Mouse (Mus musculus): Measurements from ENCODE around the gene Slc26a9.
"Not testable (repeated sequence)": the region's sequence is repeated elsewhere in the genome, so short reads cannot be mapped to it uniquely, and the experiment has no call there.

The Slc26a9 gene

DNA sequence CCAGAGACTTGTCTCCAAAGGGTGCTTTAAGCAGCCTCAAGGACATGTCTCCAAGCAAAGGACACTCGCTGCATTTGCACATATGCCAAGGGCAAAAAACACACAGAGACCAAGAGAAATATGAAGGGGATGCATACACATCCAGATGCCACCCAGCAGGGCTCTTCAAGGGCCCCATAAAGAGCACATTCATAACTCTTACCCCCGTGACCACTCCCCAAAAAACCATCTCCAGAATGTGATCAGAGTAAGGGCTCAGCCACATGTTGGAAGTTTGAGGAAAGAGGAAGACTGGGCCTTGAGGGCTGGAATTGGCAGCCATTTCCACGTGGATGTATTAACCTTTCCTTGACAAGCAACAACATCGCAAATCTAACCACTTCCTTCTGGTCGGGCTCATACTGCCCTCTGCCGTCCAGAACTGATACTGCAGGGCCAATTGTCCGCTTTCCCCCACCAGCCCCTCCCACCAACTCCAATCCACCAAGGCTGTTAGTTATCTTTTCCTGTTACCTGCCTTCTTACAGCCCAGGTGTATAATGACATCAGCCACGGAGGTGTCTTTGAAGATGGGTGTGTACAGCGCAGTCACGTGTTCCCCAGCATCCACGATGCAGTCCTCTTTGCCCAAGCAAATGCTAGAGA lies 21.7 kb downstream of the Slc26a9 start:
- CTCF ChIA-PET = no interaction called here

DNA sequence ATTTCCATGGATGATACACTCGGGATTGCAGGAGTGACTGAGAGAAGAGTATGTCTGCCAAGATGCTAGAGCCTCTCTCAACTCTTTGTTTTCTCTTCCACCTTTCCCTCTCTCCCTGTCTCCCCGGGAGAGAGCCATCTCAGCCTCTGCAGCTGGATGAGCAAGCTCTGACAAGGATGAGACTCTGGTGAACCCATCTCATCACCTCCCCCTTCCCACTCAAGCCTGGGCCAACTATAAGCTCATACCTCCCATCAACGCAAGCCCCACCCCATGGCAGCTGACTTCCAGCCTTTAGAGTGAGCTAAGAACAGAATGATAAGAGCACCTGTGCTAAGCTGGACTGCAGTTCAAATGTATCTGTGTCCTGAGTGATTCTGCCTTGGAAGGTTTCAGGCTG lies 25.5 kb downstream of the Slc26a9 start:
- CTCF ChIA-PET = interaction anchor here (0.5 kb wide), 1 partner anchor 142 kb away, joined by 11 read pairs; no protein-coding TSS in a partner anchor

DNA sequence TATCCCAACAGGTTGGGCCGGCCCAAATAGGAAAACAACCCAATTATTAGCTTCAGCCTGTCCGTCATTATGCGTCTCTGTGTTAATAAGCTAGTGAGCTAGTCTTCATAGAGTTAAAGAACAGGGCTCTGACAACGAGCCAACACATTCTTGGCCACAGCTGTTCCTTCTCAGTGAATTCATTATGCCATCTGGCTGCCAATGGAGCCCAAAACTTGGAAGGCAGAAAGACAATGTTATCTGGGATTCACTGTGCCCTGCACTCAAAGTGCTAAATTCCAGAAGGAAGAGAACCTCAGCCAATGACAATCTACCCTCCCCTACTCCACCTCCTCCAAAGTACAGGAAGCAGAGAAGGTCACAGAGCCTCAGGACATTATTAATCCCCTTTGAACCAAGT lies 26.8 kb downstream of the Slc26a9 start:
- CTCF ChIA-PET = no interaction called here

DNA sequence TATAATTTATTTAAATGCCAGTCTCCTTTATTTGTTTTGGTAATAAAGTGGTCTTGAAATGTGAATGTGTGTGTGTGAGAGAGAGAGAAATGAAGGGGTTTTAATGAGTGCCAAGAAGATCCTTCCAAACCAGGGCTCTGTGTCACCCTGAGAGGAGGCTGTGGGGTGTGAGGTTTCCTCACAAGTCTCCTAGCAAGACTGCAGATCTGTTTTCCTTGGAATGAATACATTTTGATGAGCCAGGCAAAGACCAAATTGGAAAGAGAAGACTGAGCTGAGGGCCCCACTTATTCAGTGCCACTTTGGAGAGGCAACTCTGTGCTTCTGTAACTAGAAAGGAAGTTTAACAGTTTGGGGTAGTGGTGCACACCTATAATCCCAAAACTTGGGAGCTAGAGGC lies 27.6 kb downstream of the Slc26a9 start:
- CTCF ChIA-PET = no interaction called here

DNA sequence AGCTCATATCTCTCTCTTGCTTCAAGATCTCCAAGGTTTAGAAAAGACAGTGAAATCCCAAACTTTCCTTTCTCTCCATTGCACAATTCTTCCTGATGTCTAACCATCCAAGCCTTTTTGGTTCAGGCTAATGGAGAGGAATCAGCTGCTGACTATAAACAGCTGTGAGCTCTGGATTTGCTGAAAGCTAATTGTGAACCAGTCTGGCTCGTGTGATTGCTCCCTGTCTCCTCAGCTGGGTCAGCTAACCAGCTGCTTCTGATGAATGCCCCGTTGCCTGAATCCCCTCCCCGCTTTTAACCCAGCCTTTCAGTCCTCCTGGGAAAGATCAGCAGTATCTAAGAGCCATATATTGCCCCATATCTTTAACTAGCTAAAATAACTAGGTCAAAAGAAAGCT lies 50.8 kb downstream of the Slc26a9 start:
- CTCF ChIA-PET = interaction anchor here (0.5 to 0.7 kb wide), 2 partner anchors 10 to 13 kb away, joined by 3 to 16 read pairs; no protein-coding TSS in a partner anchor

DNA sequence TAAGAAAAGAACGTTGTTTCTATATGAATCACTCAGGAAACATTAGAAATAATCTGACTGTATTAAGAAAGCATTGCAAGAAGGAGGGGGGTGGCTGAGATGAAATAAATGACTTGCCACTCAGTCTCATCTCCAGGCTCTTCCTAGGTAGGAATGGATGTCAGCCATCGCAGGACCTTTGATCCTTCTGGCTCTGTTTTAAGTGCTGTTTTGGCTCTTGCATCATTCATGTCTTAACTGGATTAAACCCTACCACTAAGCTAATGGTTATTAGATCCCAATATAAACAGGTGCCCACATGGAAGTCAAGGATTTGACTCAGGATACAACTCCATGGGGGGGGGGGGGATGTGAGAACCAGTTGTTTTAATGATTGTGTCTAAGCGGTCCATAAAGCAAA lies 51.3 kb downstream of the Slc26a9 start:
- CTCF ChIA-PET = interaction anchor here (0.6 to 0.7 kb wide), 3 partner anchors 11 to 247 kb away, joined by 4 to 16 read pairs (median 5); no protein-coding TSS in a partner anchor

DNA sequence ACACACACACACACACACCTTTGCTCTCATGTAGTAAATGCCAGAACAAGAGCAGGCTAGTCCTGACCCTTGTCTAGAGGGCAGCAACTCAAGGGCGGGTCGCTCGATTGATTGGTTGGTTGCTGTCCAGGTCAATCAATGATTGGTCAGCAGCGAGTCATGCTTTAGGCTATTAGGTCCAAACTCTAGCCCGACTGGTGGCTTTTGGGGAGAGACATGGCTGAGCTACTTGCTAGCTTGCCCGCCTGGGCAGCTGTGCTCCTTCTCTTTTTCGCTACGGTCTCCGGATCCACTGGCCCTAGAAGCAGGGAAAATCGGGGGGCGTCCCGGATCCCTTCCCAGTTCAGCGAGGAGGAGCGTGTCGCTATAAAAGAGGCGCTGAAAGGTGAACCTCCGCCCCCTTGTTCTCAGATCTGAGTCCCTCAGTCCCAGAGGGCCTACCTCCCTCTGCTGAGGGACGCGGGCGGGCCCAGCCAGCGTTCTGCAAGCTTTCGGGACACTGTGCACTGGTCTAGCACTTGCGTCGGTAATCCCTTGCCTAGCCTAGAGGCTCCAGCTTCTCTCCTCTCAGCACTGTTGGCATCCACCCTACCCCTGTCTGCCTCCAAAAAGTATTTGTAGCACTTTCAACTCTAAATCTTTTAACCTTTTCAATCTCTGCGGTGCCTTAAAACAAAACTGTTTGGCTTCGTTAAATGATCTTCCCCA lies 53.5 kb downstream of the Slc26a9 start, which contains the start of gene Pm20d1:
Gene Pm20d1 (plus strand): TSS at position 180 of the 708 bp plus-strand sequence.
- CTCF ChIA-PET = interaction anchor here (0.7 kb wide), 1 partner anchor 124 kb away, joined by 4 read pairs; no protein-coding TSS in a partner anchor

DNA sequence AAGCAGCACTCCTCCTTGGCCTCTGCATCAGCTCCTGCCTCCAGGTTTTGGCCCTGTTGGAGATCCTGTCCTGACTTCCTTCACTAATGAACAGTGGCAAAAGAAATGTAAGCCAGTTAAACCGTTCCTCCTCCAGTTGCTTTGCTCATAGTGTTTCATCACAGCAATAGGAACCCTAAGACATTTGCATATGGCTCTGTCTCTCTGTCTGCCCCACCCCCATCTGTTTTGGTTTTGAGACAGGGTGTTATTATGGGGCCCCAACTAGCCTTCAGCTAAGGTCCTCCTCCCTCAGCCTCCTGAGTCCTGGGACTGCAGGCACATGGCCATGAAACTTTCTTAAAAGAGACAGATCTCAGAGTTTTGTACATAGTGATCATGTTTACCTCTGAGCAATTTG lies 56.2 kb downstream of the Slc26a9 start:
- CTCF ChIA-PET = no interaction called here

DNA sequence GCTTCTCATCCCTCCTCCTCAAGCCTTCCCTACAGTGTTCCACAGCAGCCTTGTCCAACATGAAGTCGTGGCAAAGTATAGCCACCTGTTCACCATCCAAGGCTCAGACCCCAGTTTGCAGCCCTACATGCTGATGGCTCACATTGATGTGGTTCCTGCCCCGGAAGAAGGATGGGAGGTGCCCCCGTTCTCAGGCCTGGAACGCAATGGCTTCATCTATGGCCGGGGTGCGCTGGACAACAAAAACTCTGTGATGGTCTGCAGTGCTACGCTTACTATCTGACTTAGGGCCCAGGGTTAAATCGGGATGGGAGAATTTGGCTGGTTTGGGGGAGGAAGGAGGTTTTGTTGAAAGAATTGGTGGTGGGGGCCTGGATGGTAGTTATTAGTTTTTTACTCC lies 57.2 kb downstream of the Slc26a9 start:
- CTCF ChIA-PET = no interaction called here

DNA sequence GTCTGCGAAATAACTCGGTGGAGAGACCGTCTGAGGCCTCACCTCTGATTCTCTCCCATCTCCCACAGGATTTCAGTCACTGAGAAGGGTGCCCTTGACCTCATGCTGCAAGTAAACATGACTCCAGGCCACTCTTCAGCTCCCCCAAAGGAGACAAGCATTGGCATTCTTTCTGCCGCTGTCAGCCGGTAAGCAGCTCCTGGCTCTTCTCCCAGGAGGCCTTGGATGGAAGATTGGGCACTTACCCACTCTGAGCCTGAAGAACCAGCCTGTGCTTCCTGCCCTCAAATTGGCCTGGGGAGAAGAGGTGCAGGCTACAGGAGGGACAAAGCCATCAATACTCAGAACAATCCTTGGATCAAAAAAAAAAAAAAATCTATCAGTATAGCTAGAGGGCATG lies 58.8 kb downstream of the Slc26a9 start:
- CTCF ChIA-PET = no interaction called here

DNA sequence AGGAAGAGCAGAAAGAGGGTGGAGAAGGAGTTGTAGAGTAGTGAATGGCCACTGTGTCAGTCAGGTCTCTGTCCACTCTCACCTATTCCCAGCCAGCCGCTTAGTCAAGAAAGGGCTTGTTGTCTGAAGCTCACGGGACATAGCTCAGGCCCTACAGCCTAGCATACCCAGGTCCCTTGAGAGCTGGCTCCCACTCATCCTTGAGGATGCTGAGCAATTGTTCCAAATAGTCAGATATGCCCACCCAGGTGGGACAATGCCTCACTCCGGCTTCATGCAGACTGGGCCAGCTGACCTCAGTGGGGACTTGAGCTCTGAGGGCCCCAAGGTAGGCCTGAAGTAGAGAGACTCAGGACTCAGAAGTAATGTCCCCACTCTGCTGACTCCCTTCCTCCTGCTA lies 60.3 kb downstream of the Slc26a9 start:
- CTCF ChIA-PET = no interaction called here

DNA sequence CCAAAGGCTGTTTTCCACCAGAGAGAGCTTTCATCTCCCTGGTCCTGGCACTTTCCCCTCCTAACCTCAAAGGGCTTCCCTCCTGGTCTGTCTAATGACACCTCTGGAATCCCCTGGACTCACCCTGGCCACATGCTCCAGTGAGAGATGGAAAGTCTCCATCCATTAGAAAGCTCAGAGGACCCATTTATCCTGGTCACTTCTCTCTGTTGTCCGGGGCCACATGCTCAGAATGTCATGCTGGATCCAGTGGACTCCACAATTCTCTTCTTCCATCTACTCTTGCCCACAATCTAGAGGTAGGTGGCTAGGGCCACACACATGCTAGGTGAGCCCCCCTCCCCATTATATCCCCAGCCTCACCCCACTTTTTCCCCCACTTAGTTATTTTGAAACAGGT lies 65.2 kb downstream of the Slc26a9 start:
- CTCF ChIA-PET = no interaction called here

DNA sequence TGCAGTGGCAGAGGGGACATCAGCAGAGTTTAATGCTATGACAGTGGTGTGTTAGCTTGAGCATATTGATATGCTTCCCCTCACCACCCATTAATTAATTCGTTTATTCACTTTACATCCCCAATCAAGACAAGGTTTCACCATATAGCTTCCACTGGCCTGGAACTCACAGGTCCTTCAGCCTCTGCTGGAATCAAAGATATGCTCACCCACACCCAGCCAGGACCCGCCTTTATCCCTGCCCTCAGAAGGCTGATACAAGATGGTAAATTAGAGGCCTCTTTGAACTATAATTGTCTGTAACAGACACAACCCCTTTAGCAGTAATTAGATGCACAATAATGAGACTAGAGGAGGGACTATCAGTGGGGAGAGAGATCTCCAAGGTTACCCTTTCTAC lies 65.8 kb downstream of the Slc26a9 start:
- CTCF ChIA-PET = no interaction called here

DNA sequence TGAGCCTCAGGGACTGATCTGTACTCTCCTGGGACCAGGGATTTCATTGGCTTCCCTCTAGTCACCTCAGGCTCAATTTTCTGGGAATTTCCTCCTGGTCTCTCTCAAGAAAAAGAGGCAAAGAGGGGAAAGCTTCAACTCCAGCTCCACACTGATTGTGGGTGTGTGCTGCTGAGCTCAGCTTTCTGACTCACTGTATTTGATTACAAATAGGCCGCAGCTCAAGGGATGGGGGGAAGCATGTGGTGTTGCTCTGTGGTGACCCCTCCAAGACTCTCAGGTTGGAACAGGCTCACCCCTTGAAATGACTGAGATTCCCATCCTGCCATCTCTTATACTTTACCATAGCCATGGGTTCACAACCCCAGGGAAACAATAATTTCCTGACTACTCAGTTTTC lies 67.6 kb downstream of the Slc26a9 start:
- CTCF ChIA-PET = interaction anchor here (0.6 kb wide), 1 partner anchor 179 kb away, joined by 3 read pairs; no protein-coding TSS in a partner anchor

DNA sequence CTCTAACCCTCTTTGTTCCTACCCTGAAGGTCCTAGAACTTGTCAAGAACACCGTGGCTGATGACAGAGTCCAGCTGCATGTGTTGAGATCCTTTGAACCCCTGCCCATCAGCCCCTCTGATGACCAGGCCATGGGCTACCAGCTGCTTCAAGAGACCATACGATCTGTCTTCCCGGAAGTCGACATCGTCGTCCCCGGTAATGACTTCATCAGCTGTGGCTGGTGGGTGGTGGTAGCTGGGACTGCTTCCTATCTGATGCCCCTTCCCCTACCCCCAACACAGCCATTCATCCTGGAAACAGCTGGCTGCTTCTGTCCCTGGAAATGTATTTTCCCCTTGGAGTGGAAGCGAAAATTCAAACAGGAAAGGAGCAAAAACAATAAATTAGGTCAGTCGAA lies 68.2 kb downstream of the Slc26a9 start:
- CTCF ChIA-PET = no interaction called here

DNA sequence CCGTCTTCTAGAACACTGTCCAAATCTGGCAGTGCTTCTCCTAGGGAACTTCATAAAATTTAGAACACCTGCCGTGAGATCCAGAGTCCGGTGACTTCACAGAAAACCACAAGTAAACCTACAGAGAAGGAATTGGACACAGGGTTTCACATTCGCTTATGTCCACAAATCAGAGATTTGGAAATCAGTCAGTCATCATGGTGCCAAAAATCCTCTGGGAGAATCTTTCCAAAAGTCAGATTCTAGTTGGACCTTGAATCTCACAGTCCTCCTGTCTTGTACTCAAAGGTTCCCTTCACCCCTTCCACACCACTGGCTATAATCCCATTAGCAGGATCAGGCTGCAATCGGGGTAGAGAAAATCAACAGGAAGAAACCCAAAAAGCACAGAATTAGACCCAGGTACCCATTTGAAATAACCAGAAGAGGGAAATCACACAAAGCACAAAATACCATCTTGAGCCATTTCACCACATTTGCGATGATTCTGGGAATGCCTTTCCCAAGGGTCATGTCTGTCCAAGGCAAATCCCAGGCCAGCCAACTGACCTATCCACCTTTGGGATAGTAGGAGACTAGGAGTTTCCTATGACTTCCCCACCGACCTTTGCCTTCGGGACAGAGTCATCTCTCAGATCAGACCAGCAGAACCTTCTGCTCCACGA lies 68.9 kb downstream of the Slc26a9 start:
- CTCF ChIA-PET = no interaction called here

DNA sequence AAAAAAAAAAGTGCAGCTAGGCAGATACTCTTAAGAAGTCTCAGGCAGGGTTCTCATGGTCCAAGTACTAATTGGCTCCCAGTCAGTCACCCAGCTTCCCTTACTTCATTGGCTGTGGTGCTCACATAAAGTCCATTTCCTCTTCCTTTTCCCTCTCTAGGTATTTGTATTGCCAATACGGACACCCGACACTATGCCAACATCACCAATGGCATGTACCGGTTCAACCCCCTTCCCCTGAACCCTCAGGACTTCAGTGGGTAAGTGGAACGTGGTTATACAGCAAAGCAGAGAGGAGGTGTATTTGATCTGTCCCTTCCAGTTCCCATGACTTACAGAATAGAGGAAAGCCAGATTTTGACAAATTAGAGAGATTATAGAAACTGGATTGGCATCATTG lies 69.9 kb downstream of the Slc26a9 start:
- CTCF ChIA-PET = no interaction called here

DNA sequence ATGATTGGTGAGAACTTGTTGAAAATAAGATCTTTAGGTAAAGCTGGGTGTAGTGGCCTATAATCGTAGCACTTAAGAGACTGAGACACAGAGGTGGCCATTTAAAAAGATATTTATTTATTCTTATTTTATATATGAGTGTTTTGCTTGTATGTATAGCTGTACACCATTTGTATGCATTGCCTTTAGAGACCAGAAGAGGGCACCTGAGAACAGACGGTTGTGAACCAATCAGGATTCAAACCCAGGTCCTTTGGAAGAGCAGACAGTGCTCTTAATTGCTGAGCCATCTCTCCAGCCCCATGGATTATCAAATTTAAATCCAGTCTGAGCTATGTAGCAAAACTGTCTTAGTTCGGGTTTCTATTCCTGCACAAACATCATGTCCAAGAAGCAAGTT lies 70.4 kb downstream of the Slc26a9 start:
- CTCF ChIA-PET = interaction anchor here (0.5 to 0.6 kb wide), 2 partner anchors 105 to 113 kb away, joined by 3 read pairs; no protein-coding TSS in a partner anchor

DNA sequence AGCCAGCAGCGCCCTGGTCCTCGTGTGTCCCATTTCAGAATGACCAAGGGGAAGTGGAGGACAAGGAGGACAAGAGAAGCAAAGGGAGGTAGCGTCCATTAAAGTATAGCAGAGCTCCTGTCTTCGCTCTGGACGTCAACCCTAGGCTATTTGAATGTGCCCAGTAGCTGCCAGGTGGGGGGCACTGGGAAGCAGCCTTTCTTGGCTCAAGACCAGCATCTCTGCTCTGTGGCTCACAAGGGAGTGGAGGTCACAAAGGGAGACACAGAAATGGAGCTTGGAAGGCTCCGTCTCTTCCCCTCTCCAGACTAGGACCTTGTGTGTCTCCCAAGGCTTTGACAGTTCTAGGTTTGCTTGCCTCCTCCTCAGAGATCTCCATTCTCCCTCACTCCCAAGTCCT lies 73.1 kb downstream of the Slc26a9 start:
- CTCF ChIA-PET = no interaction called here

DNA sequence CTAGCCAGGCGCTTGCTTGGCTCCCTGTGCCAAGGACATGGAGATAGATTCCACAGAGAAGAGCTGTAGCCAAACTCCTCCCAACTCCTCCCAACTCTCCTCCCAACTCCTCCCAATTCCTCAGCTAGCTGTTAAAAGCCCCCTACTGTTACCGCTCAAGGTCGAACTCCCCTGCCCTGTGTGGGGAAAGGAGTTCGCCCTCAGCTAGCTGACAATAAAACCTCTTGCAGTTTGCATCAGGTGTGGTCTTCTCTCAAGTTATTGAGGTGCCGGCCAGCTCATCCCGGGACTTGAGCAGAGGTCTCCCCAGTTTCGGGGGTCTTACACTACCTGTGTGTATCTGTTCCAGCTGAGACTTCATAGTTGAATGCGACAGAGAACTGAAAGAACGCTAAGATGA lies 76.5 kb downstream of the Slc26a9 start:
- CTCF ChIA-PET = not testable (repeated sequence)

DNA sequence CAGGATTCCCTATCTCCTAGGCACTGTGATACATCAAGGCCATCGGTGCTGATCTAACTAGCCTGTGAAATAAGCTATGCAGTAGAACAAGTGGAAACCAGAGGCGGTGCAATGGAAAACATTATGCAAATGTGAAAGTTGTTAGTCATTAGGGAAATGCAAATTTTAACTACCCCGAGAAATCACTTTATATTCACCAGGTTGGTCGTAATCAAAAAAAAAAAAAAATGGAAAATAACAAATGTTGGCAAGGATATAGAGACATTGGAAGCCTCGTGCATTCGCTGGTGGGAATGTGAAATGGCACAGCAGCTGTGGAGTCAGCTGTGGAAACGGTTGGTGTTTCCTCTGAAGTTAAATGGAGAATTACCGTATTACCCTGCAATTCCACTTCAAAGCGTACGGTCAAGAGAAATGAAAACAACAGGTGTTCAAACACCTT lies 77.1 kb downstream of the Slc26a9 start:
- CTCF ChIA-PET = no interaction called here

All from spleen, embryonic (tissue).